Mouse (Mus musculus) spleen, postnatal 4 days (tissue): ENCODE results near the gene Cxcr5.

Source experiments
- DNase-seq, 2 experiments: peaks; one replicate each; pipeline ENCODE4 v3.0.0; 2022; ENCODE audit warnings: low spot score in 2 of 2

The Cxcr5 gene

DNA sequence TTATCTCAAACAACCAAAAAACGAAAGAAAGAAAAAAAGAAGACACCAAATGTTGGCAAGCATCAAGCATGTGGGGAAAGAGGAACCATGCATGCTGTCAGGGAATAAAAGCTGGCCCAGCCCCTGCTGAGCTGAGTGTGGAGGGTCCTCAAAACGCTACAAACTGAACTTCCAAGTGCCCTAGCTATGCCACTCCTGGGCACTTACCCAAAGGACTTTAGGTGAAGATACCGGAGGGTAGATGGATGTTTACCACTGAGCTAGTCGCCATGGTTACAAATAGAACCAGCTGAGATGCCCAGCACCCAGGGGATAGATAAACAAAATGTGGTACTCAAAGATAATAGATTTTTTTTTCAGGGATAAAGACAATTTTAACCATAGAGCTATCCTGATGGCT lies at the start of gene Cxcr5:
TSS of gene Cxcr5 (minus strand) at position 281 of the 400 bp plus-strand sequence.
- DNase-seq = no peak

DNA sequence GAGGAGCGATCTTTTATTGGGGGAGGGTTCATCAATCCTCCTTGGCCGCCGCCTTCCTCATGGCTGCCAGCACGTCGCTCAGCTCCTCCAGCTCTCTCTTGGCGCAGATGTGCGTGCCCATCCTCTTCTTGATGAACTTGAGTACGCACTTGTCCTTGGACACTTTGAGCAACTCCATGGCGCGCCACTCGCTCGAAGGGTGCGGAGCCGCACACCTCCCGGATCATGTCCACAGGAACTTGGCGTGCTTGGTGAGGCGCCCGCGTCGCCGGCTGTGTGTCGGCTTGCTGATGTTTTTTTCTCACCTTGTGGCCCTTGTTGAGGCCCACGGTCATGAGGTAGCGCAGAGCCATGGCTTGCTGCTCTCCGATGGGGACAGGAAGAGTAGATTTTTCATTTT lies 48.7 kb upstream of the Cxcr5 start:
- no peak for DNase-seq

DNA sequence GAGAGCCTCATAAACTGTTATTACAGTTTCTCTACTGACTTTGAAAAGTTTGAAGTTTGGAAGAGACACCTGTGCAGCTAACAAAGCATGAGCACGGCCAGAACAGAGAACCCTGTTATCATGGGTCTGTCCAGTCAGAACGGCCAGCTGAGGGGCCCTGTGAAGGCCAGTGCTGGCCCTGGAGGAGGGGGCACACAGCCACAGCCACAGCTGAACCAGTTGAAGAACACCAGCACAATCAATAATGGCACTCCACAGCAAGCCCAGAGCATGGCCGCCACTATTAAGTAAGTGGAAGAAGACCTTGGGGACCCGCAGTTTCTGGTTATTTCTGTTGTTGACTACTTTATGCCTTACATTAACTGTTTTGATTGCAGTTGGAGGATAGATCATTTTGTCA lies 45.6 kb upstream of the Cxcr5 start:
- peak in 1 of 2 experiments; percentile 61 for DNase-seq

DNA sequence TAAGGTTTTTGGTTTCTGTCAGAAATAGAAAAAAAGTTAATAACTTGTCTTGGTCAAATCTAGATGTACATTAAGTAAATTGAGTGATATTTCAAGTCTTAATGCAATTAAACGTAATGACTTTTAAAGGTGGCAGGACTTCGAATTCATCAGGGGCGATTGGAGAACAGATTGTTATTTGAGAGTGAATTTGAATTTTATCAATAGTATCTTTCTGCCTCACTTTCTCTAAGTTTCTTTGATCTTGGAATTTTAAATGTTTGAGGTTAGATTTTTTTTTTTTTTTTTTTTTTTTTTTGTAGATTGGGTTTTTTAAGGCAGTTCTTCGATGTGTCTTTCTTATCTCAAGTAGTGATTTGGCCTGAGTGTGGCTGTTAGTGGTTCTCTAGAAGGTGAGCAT lies 45.0 kb upstream of the Cxcr5 start:
- DNase-seq = no peak

DNA sequence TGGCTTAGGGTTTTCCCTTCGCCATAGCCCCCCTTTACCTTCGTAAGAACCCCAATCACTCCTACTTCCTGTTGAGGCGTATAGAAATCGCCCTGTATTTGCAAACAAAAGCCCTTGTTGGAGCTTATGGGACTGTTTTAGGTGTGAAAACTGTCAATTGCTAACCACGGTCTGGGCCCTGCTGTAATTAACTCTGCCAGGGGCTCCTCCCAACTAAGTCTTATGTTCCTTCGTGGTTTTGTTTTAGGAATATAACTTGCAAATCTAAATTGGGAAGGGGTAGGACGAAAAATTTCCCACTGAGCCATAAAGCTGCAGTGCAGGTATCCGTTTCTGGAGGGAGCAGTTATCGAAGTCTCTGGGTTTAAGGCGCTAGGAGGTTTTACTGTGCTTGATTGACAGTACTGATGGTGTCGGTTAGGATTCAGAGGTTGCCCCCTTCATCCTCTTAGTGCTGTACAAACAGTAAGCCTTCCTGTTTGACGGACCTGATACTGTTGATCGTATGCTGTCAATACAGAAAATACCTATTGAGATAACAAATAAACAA lies 44.0 kb upstream of the Cxcr5 start:
- DNase-seq = peak in 1 of 2 experiments; percentile 33

DNA sequence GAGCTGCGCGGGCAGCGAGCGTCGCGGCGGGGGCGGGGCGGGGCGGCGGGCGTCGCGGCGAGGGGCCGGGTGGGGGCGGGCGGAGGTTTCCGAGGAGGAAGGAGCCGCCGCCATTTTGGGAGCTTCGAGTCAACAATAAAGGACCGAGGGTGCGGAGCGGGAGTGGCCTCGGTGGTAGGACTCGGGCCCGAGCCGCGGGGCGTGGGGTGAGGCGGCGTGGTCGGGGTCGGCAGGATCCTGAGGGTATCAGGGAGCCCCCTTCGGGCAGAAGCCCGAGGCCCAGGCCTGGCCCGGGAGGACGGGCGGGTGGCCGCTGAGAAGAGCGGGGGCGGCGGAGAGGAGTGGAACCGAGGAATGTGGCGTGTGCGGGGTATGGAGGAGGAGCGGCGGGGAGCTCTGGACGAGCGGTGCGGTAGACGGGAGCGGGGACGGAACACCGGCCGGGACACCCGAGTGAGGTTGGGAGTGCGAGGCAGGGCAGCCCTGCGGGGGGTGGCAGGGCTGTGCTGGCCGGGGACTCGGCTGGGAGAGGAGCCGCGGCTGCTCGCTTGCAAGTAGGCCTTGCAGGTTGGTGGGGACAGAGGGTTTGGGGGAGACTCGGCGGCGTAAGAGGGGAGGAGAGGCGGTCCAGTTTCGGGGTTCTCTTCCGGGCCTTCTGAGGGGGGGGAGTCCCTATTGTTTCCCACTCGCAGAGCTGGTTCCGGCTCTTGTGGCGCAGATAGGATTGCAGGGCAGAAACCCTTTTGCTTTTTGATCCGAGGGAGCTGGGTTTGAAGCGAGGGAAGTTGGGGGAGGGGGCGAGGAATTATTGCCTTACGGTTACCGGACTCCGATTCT lies 43.3 kb upstream of the Cxcr5 start, which contains the start of gene Ddx6:
TSS of gene Ddx6 (plus strand) at position 114 of the 837 bp plus-strand sequence.
- DNase-seq = peak; percentile 80 to 91

DNA sequence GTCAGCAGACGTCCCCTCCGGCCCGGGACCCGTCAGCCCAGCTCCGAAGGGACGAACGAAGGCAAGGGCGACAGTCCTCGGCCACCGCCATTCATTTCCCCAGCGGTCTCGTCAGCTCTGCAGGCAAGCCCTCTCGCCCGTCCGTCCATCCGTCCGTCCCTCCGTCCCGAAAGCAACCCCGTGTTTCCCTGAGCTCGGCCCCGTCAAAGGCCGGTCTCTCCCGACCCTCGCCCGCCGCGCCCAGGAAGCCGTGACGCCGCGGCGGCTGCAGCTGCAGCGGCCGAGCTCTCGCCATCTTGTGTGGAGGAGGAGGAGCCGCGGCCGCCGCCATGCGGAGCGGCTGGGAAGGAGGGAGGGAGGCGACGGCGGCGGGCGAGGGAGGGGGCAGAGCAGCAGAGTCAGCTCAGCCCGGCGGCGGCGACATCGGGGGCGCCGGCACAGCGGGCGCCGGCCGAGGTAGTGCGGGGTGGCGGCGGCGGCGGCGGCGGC lies 42.7 kb upstream of the Cxcr5 start:
- DNase-seq = peak; percentile 84 to 93

DNA sequence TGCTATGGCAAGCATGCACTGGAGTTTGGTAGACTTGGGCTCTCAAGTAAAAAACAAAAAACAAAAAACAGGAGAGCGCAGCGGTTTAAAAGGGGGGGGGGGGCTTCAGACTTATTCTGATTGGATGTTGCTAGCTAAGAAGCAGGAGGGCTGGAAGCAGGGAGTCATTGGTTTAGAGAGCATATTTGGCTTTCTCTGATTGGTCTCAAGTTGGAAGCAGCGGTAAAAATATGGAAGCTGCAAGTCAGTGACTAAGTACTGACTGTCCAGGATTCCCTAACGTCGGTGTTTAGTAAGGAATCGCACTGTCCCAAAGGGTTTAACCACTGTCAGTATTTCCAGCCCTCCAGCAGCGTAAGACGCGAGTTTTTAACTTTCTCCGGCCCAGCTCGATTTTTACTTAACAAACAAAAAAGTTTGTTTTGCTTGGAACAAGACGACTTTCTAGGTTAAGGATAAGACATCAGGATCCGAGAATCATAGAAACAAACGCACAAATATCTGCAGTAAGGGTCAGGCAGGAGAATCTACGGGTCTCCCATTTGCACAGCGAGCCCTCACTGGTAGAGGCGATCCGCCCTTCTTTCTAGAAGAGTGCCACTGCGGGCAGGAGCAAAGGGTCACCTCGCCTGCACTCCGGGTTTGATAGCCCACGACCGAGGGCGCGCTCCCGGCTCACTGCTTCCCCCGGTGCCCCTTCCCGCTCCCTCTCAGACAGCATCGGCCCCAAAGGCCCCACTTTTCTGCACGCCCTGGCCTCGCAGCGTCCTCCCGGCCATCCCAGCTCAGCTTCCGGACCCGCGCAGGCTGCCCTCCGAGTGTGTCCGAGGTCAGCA lies 42.0 kb upstream of the Cxcr5 start:
- DNase-seq = peak; percentile 35 to 67

DNA sequence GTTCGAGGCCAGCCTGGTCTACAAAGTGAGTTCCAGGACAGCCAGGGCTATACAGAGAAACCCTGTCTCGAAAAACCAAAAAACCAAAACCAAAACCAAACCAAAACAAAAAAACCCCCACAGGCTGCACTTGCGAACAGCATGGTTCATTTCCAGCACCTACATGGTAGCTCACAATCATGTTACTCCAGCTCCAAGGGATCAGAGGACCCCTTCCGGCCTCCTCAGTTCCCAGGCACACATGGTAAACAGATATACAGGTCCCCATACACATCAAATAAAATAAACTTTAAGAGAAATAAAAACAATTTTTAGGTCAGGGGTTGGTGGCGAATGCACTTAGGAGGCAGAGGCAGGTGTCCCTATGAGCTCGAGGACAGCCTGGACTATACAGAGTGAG lies 41.1 kb upstream of the Cxcr5 start:
- no peak for DNase-seq

DNA sequence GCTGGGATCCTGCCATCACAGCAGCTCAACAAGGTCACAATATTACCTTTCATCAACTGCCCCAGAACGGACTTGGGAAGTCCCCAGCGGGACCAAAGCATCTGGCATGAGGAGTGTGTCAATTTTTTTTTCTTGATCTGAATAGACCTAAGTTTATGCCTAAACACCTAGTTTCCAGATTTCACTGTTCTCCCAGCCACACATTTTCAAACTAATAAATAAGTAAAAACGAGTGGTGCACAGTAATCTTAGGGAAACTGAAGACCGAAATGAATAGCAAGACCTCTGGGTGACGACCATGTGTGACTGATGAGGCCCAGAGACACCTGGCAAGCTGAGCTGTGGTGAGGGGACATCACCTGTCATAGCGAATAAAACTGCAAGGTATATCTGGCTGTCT lies 39.1 kb upstream of the Cxcr5 start:
- DNase-seq = no peak

DNA sequence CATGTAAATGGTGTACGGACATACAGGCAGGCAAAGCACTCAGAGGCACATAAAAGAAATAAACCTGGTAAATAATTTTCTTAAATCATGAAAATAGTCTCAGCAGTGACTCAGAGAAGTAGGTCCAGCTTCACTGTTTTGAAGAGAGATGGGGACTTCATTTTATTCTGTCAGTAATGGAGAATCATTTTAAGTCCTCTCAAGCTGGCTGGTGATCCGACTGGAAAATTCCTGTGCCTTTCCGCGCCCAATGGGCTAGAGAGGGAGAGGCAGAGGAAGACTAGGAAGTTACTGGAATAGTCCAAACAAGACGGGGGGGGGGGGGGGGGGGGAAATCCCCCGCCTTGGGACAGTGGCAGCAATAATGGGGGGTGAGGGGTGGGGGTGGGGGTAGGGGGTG lies 37.9 kb upstream of the Cxcr5 start:
- DNase-seq = no peak

DNA sequence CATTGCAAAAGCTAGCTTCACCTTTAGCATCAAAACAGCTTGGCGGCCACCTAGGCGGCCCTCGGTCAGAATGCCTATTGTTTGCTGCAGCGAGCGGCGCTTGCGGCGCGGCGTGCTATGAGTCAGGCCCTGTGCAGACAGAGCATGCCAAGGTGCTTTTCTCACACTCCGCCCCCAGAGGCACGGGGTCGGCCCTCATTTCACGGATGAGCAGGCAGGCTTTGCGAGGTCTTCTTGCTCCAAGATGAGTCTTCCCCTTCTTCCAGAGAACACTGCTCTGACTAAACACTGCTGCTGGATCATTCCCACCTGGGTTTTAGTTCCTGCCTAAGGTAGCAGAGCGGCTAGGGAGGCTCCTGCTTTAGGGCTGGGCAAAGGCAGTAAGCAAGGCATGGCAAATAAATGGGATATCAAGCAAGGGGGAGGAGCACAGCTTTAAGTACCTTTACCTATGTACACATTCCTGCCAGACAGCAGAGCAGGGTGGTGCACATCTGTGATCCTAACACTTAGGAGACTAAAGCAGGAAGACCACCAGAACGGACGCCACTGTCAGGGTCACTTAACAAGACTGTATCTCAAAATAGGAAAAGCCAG lies 37.3 kb upstream of the Cxcr5 start:
- no peak for DNase-seq

DNA sequence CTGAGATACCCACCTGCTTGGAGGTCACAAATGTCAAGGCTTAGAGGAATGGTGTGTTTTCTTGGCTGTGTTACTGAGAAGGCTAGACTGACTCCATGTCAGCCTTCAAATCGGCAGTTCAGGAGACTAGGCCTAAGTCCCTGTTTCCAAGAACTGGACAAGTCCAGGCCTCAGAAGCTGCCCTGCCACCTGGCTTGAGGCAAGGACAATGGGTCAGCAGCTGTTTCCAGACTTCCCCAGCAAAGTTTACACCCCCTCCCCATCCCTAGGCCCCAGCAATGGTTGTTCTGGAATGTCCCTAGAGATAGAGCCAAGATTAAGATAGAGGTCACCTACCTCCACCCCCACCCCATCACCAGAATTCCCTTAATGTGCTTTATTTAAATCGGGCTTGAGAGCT lies 36.1 kb upstream of the Cxcr5 start:
- DNase-seq = no peak

DNA sequence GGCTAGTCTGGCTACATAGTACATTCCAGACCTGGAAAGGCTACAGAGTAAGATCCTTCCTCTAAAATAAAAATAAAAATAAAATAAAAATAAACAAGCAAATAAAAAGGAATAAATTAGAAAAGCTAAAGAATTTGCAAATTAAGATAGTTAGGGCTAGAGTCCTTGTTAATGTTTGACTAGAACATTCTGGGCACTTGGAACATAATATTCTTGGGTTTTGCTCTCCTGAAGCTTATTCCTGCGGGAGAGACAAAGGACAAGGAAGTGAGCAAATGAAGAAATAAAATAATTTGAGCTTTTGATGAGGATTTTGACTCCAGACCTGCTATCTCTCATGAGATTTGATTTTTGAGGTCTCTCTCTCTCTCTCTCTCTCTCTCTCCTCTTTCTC lies 33.9 kb upstream of the Cxcr5 start:
- DNase-seq = no peak

DNA sequence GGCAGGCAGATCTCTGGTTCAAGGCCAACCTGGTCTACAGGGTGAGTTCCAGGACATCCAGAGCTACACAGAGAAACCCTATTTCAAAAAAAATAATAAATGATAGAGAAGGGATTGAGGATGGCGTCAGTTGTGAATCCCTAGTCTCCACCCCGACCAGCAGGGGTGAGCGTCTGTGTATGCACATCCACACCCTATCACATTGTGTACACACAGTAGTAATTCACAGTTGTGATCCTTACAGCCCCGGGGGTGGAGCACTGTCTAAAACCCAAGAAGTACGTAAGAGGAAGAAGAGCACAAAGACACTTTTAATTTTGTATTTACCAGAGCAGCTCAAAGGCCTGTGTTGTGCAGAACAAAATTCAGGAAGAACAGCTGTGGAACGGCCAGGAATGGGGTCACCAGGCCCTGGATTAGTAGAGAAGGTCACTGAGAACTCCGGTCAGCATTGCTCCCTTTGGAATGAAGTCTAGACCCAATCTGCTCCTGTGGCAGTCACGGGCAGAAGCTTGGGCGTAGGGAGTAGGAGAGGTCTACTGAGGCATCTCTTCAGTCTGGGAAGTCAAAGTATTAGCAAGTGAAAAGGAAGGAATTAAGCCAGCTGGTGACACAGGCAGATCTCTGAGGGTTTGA lies 33.3 kb upstream of the Cxcr5 start:
- no peak for DNase-seq

DNA sequence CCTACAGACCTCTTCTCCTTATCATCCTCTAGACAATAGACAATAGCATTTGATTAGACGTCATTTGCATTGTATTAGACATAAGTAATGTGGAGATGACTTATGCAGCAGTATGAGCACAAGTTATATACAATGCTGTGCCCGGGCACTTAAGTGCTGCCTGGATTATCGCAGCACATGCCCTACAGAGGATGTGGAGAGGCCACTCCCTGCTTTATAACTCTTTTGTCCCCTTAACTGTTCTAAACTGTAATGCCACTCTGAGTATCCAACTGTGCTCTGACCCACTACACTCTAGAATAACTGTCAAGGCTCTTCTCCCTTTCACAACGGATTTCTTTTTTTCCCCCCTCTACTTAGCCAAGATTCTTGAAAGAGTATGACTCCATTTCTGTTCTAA lies 32.2 kb upstream of the Cxcr5 start:
- DNase-seq = no peak

DNA sequence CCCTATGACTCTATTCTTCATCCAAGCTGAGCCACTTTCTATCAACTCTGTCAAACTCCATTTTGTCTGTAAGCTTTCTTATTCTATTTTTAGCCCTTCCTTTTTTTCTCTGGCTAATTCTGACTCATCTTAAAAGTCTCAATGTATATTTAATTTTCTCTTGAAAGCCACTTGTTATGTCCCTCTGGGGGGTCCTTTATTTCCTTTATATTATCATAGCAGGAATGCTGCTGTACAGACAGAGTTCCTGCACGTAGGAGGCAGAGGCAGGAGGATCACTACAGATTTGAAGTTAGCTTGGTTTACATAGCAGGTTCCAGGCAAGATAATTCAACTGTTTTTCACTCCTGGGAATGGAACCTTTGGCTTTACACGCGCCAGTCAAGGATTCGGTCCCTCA lies 31.5 kb upstream of the Cxcr5 start:
- DNase-seq = no peak

DNA sequence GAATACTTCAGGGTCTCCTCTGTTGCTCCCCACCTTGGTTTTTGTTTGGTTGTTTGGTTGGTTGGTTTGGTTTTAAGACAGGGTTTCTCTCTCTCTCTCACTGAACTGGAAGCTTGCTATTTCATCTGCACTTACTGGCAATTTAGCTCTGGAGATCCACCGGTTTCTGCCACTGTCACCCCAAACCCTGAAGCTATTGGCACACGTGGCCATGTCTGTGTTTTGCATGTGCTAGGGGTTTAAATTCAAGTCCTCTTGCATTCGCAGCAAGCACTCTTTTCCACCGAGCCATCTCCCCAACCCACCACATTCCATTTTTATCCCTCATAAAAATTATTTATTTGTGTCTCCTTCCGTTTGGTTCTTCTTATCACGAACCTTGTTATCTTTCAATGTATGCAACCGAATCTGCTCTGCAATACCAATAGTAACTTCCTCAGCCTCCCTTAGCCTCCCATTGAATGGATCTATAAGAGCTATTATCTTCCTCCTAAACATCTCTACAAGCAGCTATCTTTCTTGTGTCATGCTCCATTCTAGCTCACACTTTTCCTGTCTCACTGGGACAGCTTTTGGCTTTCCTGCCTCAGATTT lies 30.0 kb upstream of the Cxcr5 start:
- DNase-seq = no peak

DNA sequence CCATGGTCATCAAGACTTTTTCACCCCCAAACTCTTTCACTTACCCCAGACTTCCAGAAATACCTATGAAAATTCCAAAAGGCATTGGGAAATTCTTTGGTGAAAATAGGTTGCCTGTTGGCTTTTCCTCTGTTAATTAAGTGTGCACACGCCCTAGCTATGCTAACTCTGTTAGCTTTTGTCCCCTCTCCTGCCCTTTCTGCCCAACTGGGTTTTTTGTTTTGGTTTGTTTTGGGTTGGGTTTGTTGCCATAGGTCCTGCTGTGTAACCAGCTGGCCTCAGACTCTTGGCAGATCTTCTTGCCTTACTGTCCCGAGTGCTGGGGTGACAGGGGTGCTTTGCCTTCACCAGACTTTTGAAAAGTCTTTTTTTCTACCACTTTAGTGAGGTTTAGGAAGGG lies 29.3 kb upstream of the Cxcr5 start:
- no peak for DNase-seq

DNA sequence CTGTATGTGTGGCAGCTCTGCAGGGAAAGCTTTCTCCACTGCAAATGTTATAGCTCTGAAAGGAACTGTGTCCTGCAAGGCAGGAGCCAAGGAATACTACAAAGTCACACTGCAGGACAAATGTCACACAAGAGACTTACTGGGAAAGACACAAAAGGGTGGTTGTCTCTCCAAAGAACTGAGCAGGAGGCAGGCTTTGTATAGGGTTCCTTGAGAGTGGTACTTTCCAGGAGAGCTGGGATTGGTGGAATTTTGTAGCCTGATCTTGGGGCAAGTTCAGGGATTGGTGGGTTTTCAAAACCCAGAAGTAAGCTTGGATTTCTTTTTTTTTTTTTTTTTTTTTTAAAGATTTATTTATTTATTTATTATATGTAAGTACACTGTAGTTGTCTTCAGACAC lies 27.4 kb upstream of the Cxcr5 start:
- DNase-seq = no peak

DNA sequence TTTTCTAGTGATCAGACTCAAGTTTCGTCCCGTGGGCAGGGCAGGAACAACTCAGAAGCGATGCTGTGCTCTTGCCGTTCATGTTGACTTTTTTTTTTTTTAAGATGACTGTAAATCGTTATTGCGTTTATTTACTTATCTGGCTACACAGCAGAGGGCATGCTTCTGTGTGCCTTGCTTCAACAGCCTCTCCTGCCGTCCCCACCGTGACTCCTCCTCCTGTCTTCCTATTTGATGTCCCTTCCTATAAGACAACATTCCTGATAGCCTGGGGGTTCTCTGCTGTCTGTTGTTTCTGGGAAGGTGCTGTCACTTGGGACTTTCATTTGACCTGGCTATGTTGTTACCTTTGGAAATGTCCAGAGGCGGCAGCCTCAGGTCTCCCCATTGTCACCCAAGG lies 26.9 kb upstream of the Cxcr5 start:
- no peak for DNase-seq
